Mouse (Mus musculus) liver, adult 2 months (tissue): ENCODE measurements around the gene Pla2g6. TPM values are rescaled to one million over a fixed set of nuclear protein-coding genes. Genes with fewer than 3 reads are reported as not detected.

Experiments
- DNase-seq: peaks from one replicate; pipeline ENCODE4 v3.0.0-alpha.2; 2011; ENCODE audit warnings: low read depth, low spot score; ENCODE audit errors: extremely low read depth
- H3K27ac ChIP-seq: fragments of 200-500 bp; replicated peaks from 2 replicates; pipeline ENCODE4 v1.5.1; 2012; ENCODE audit warnings: low read depth, mild to moderate bottlenecking, control low read depth, inconsistent platforms, low read length; ENCODE audit not compliant: insufficient read depth
- H3K27me3 ChIP-seq: fragments of 200-500 bp; 2 replicates; pipeline ENCODE4 v1.6.1; 2012; ENCODE audit warnings: mild to moderate bottlenecking, moderate library complexity, low read length, inconsistent platforms; ENCODE audit not compliant: control insufficient read depth, insufficient read depth
- H3K36me3 ChIP-seq: fragments of 200-500 bp; 2 replicates; pipeline ENCODE4 v1.6.1; 2012; ENCODE audit warnings: low read length, inconsistent platforms; ENCODE audit not compliant: control insufficient read depth, insufficient read depth
- H3K4me1 ChIP-seq: fragments of 200-500 bp; 2 replicates; pipeline ENCODE4 v1.6.1; 2011; ENCODE audit warnings: low read length; ENCODE audit not compliant: control insufficient read depth, insufficient read depth
- H3K4me3 ChIP-seq: fragments of 200-500 bp; 2 replicates; pipeline ENCODE4 v1.5.1; 2011; ENCODE audit warnings: low read depth, mild to moderate bottlenecking, control low read depth, low read length, moderate library complexity; ENCODE audit not compliant: insufficient read depth
- H3K79me2 ChIP-seq: fragments of 200-500 bp; 2 replicates; pipeline ENCODE4 v1.6.1; 2012; ENCODE audit warnings: inconsistent platforms, mild to moderate bottlenecking, low read length, moderate library complexity; ENCODE audit not compliant: control insufficient read depth, insufficient read depth
- H3K9ac ChIP-seq: fragments of 200-500 bp; 2 replicates; pipeline ENCODE4 v1.6.1; 2012; ENCODE audit warnings: low read depth, mild to moderate bottlenecking, control low read depth, inconsistent platforms, low read length
- CTCF ChIP-seq: fragments of 200-500 bp; IDR thresholded peaks from 2 replicates; pipeline ENCODE4 v1.5.1; 2011; ENCODE audit warnings: low read depth, low read length, control low read depth
- POLR2A ChIP-seq: fragments of 200-500 bp; IDR thresholded peaks from 2 replicates; pipeline ENCODE4 v1.6.1; 2011; ENCODE audit warnings: low read length, control low read depth; ENCODE audit not compliant: insufficient read depth; ENCODE audit errors: extremely low read depth
- WGBS: fragments of 180-500 bp; shearing (Covaris S2); methylation state at CpG from one replicate; pipeline ENCODE4 v1.1.7; 2018; 5-methylcytosine and 5-hydroxymethylcytosine counted together
- polyA plus RNA-seq: library from polyadenylated mRNA; depleted of rRNA; stranded (reverse); fragments of >200 nt; gene quantifications from 2 replicates; pipeline ENCODE4 v1.2.3, GENCODE M21; 2012
- total RNA-seq: library from RNA; depleted of rRNA; stranded (reverse); fragments of >200 nt; gene quantifications from 2 replicates; pipeline ENCODE4 v1.2.3, GENCODE M21; 2014

The Pla2g6 gene
- total and polyA plus RNA-seq, 2 experiments = 16.3 to 24.5 TPM

- DNase-seq = peak; percentile 12
- 74% methylated on average over 4 of the region's 4 CpGs for WGBS
- Histone ChIP-seq H3K79me2 (no peaks in the 10 kb centered on the region), H3K27me3 (no peaks in the 10 kb centered on the region), H3K27ac (no peak overlapping the region), H3K36me3 (no peaks in the 10 kb centered on the region; the same call in 1 of the 2 replicates), H3K9ac (no peak overlapping the region), H3K4me3 (no peak overlapping the region), H3K4me1 (no peaks in the 10 kb centered on the region)
- no peak for TF ChIP-seq CTCF
These were observed 44.8 kb downstream of the Pla2g6 start for GRCm38 (mm10) chr15:79283371-79283770.

DNA sequence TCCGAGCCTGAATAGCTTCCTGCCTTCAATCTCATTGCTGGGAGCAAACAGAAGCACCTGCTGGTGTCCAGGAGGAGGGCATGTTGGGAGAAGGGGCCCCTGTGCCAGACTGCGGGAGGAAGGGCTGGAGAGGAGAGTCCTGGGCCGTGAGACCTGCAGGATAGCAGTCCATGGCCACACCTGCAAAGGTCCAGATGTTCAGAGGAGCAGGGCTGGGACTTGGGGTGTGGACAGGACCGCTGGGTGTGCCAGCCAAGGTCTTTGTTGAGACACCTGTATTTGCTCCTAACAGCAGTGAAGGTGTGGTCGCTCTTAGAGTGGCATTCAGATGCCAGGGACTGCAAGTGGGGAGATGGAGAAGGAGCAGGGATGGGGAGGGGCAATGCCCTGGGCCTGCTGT lies 45.8 kb downstream of the Pla2g6 start:
- Histone ChIP-seq H3K4me3 (no peak overlapping the region), H3K79me2 (no peaks in the 10 kb centered on the region), H3K27ac (no peak overlapping the region), H3K4me1 (no peaks in the 10 kb centered on the region), H3K36me3 (no peaks in the 10 kb centered on the region; the same call in 1 of the 2 replicates), H3K9ac (no peak overlapping the region), H3K27me3 (no peaks in the 10 kb centered on the region)
- 80% methylated on average over 5 of the region's 5 CpGs for WGBS
- no peak for DNase-seq
- no peak for TF ChIP-seq CTCF
- TF ChIP-seq POLR2A = no peak

GRCm38 (mm10) chr15:79281389-79281788 lies 46.8 kb downstream of the Pla2g6 start:
- no peaks in the 10 kb centered on the region for H3K36me3 ChIP-seq
- no peaks in the 10 kb centered on the region for H3K4me1 ChIP-seq
- 87% methylated on average over 1 of the region's 1 CpGs for WGBS
- no peak overlapping the region for H3K9ac ChIP-seq
- TF ChIP-seq CTCF (no peak), POLR2A (no peak)
- no peak for DNase-seq
- H3K27me3 ChIP-seq = no peaks in the 10 kb centered on the region
- H3K27ac ChIP-seq = no peak overlapping the region
- no peak overlapping the region for H3K4me3 ChIP-seq
- H3K79me2 ChIP-seq = no peaks in the 10 kb centered on the region

DNA sequence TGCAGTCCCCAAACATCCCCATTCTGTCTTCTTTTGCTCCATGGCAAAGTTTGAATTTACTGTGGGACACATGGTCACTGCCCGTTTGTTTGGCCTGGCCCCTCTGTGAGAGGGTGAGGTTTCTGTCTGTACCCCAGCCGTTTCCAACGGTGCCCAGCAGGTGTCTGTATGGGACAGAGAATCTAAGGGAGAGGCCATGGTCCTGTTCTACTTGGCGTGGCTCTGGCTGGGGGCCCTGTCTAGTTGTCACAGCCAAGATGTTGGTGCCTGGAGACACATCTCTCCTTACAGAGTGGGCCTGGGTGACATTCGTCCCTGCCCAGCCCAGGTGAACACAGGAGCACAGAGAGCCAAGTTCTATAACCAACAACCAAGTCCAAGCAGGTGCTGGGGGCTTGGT lies 47.3 kb downstream of the Pla2g6 start:
- no peaks in the 10 kb centered on the region for H3K36me3 ChIP-seq
- WGBS = 78% methylated on average over 5 of the region's 5 CpGs
- no peak for DNase-seq
- H3K27me3 ChIP-seq = no peaks in the 10 kb centered on the region
- no peaks in the 10 kb centered on the region for H3K4me1 ChIP-seq
- no peak overlapping the region for H3K27ac ChIP-seq
- no peaks in the 10 kb centered on the region for H3K79me2 ChIP-seq
- no peak overlapping the region for H3K9ac ChIP-seq
- no peak overlapping the region for H3K4me3 ChIP-seq
- TF ChIP-seq CTCF = 0 out of 2 replicates have a peak, but pooled peaks have one; percentile 12
- no peak for TF ChIP-seq POLR2A

DNA sequence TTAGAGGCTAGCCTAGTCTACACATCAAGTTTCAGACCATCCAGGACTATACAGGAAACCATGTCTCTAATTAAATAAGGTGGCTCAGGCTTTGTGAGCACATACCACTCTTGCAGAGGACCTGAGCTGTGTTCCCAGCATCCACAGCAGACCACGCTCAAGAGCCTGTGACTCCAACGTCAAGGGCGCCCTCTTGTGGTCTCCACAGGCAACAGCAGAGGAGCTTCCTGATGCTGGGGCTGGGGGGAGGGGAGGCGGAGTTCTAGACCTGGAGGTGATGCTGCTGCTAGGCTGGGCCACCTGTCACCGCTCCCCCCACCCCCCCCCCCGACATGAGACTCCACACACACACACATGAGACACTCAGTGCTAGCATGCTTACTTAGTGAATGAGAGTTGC lies 48.0 kb downstream of the Pla2g6 start:
- Histone ChIP-seq H3K9ac (no peak overlapping the region), H3K27ac (no peak overlapping the region), H3K36me3 (no peaks in the 10 kb centered on the region), H3K79me2 (no peaks in the 10 kb centered on the region), H3K4me3 (no peak overlapping the region), H3K27me3 (no peaks in the 10 kb centered on the region), H3K4me1 (no peaks in the 10 kb centered on the region)
- 50% methylated on average over 6 of the region's 6 CpGs for WGBS
- peak; percentile 81 for TF ChIP-seq CTCF
- TF ChIP-seq POLR2A = no peak
- DNase-seq = no peak

DNA sequence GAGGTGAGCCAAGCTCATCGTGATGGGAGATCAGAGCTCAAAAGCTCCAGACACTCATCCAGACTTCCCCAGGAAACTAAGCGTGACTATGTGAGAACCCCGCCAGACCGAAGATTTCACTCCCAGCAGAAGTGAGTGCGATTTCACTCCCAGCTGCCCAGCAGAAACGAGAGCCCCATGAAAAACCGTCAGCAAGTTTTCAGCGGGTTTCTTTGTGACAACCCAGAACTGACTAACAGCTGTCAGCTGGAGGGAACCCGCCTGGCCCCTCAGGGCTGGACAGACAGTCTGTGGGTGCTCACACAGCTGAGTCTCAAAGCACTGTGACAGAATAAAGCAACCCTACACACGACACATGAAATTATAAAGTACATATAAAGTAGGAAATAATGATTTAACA lies 50.5 kb downstream of the Pla2g6 start:
- H3K36me3 ChIP-seq = no peaks in the 10 kb centered on the region
- no peaks in the 10 kb centered on the region for H3K4me1 ChIP-seq
- H3K9ac ChIP-seq = no peak overlapping the region
- WGBS = 83% methylated on average over 10 of the region's 10 CpGs
- TF ChIP-seq CTCF (no peak), POLR2A (no peak)
- no peak overlapping the region for H3K4me3 ChIP-seq
- H3K27me3 ChIP-seq = no peaks in the 10 kb centered on the region
- no peak for DNase-seq
- H3K27ac ChIP-seq = no peak overlapping the region
- no peaks in the 10 kb centered on the region for H3K79me2 ChIP-seq
